ENCODE assay signal across 8 mouse cellular contexts in the genomic region with DNA sequence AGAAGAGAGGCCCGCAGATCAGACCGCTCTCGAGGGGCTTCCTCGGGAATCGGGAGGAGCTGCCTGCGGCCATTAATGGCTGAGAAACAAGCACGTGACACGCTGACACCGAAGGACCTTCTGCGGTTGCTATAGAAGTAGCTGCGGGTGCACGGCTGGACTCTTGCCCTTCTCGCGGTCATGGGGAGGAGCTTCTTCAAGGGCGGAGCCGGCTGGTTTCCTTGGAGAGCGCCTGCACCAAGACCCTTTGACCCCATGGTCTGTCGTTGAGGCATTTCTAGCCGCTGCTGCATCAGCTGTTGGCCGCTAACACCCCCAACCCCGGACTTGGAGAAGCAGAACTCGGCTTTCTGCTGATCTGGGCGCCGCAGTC. TPM values are rescaled to one million over a fixed set of nuclear protein-coding genes. Genes with fewer than 3 reads are reported as not detected.
DNase-seq lines count a peak whose midpoint lies in the region; ATAC-seq and TF ChIP-seq lines count a peak whose summit lies in the region.

Gene Stub1 (minus strand): TSS at position 114 of the 373 bp plus-strand sequence.

- H3K4me3 ChIP-seq in E14TG2a.4 (replicated peaks; ENCODE audit: low read length): peak within 1 kb of the TSS; percentile 95
- peak within 1 kb of the TSS; percentile 74 for H3K4me3 ChIP-seq in heart, embryonic 13.5 days
- peak within 1 kb of the TSS; percentile 82 for H3K4me3 ChIP-seq in kidney, embryonic 16.5 days (ENCODE audit: low read length)
- peak within 1 kb of the TSS; percentile 77 for H3K4me3 ChIP-seq in limb, embryonic 15.5 days
- H3K4me3 ChIP-seq in midbrain, embryonic 15.5 days: peak within 1 kb of the TSS; percentile 80

- peak within 1 kb of the TSS; percentile 99 for H3K4me2 ChIP-seq in heart, embryonic 13.5 days
- H3K4me2 ChIP-seq in kidney, embryonic 16.5 days (replicated peaks; ENCODE audit: low read depth, low read length): peak within 1 kb of the TSS; percentile 95
- peak within 1 kb of the TSS; percentile 86 for H3K4me2 ChIP-seq in limb, embryonic 15.5 days
- H3K4me2 ChIP-seq in midbrain, embryonic 15.5 days: peak within 1 kb of the TSS; percentile 95

- TF ChIP-seq CTCF in E14TG2a.4 (conservative IDR thresholded peaks at IDR 0.05; ENCODE audit: low read length): no peak

- peak in 1 of 2 experiments; percentile 62 for DNase-seq in adrenal gland, postnatal 4 days (ENCODE audit: low spot score in 2 of 2)
- peak; percentile 90 for DNase-seq in testis, postnatal 14 days (ENCODE audit: low spot score)

- WGBS in heart, embryonic 13.5 days: under 1% methylated on average over 24 of the region's 24 CpGs
- WGBS in kidney, embryonic 16.5 days: 0% methylated on average over 24 of the region's 24 CpGs
- under 1% methylated on average over 24 of the region's 24 CpGs for WGBS in limb, embryonic 15.5 days
- under 1% methylated on average over 24 of the region's 24 CpGs for WGBS in midbrain, embryonic 15.5 days

- H3K36me3 ChIP-seq in E14TG2a.4 (ENCODE audit: insufficient read depth, low read length): peaks cover 65% of the 10 kb centered on the region
- peaks cover 50% of the 10 kb centered on the region for H3K36me3 ChIP-seq in heart, embryonic 13.5 days
- peaks cover 24% of the 10 kb centered on the region for H3K36me3 ChIP-seq in kidney, embryonic 16.5 days (ENCODE audit: insufficient read depth, low read length)
- H3K36me3 ChIP-seq in limb, embryonic 15.5 days: peaks cover 32% of the 10 kb centered on the region
- 0 out of 2 replicates have a peak, but pooled peaks cover 19% of the 10 kb centered on the region for H3K36me3 ChIP-seq in midbrain, embryonic 15.5 days (replicated peaks)

- ATAC-seq in erythroid progenitor cell, adult 5-6 weeks (replicated peaks; ENCODE audit: low FRiP score, poor library complexity, severe bottlenecking): peak; percentile 54
- peak; percentile 64 for ATAC-seq in heart, embryonic 13.5 days (ENCODE audit: extremely low read depth, insufficient number of reproducible peaks, low FRiP score, low TSS enrichment)
- ATAC-seq in kidney, embryonic 16.5 days (ENCODE audit: low FRiP score, low TSS enrichment): peak; percentile 73
- peak; percentile 55 for ATAC-seq in limb, embryonic 15.5 days (ENCODE audit: insufficient number of reproducible peaks, low FRiP score, low TSS enrichment, low read depth)
- ATAC-seq in midbrain, embryonic 15.5 days (replicated peaks): peak; percentile 41

- H3K9ac ChIP-seq in heart, embryonic 13.5 days: peak within 1 kb of the TSS; percentile 92
- H3K9ac ChIP-seq in kidney, embryonic 16.5 days (replicated peaks; ENCODE audit: low read length): peak within 1 kb of the TSS; percentile 88
- H3K9ac ChIP-seq in limb, embryonic 15.5 days: peak within 1 kb of the TSS; percentile 81
- H3K9ac ChIP-seq in midbrain, embryonic 15.5 days: peak within 1 kb of the TSS; percentile 77

- H3K27me3 ChIP-seq in E14TG2a.4 (ENCODE audit: insufficient read depth, low read length): peaks cover 11% of the 10 kb centered on the region
- no peaks in the 10 kb centered on the region for H3K27me3 ChIP-seq in heart, embryonic 13.5 days (replicated peaks)
- H3K27me3 ChIP-seq in kidney, embryonic 16.5 days (ENCODE audit: insufficient read depth, low read length): no peaks in the 10 kb centered on the region
- no peaks in the 10 kb centered on the region for H3K27me3 ChIP-seq in limb, embryonic 15.5 days
- no peaks in the 10 kb centered on the region for H3K27me3 ChIP-seq in midbrain, embryonic 15.5 days (replicated peaks)

- peaks cover 83% of the 10 kb centered on the region for H3K4me1 ChIP-seq in E14TG2a.4 (replicated peaks; ENCODE audit: low read depth, low read length)
- H3K4me1 ChIP-seq in heart, embryonic 13.5 days: peaks cover 82% of the 10 kb centered on the region
- H3K4me1 ChIP-seq in kidney, embryonic 16.5 days (ENCODE audit: insufficient read depth, low read length): peaks cover 72% of the 10 kb centered on the region
- peaks cover 73% of the 10 kb centered on the region for H3K4me1 ChIP-seq in limb, embryonic 15.5 days
- H3K4me1 ChIP-seq in midbrain, embryonic 15.5 days: peaks cover 84% of the 10 kb centered on the region

- no peaks in the 10 kb centered on the region for H3K9me3 ChIP-seq in E14TG2a.4 (ENCODE audit: low read length)
- H3K9me3 ChIP-seq in heart, embryonic 13.5 days: no peaks in the 10 kb centered on the region
- H3K9me3 ChIP-seq in kidney, embryonic 16.5 days (ENCODE audit: low read length): no peaks in the 10 kb centered on the region
- H3K9me3 ChIP-seq in limb, embryonic 15.5 days: no peaks in the 10 kb centered on the region
- no peaks in the 10 kb centered on the region for H3K9me3 ChIP-seq in midbrain, embryonic 15.5 days

- H3K27ac ChIP-seq in heart, embryonic 13.5 days (replicated peaks): peak within 1 kb of the TSS; percentile 98
- H3K27ac ChIP-seq in kidney, embryonic 16.5 days (ENCODE audit: low read length): peak within 1 kb of the TSS; percentile 99
- H3K27ac ChIP-seq in limb, embryonic 15.5 days: peak within 1 kb of the TSS; percentile 97
- peak within 1 kb of the TSS; percentile 96 for H3K27ac ChIP-seq in midbrain, embryonic 15.5 days

RNA-seq across cellular contexts. Expression of gene Stub1, which starts in this region (rescaled TPM):
- total RNA-seq in adrenal gland, postnatal 4 days (2021): 100 to 1,000 TPM; 210 to 213 TPM
- 58.7 and 86.4 TPM in 2 replicates for total RNA-seq in erythroid progenitor cell, adult 5-6 weeks (2015; ENCODE audit: low replicate concordance)
- 47.1 and 58.4 TPM in 2 replicates for total RNA-seq in erythroid progenitor cell, adult 5-6 weeks (2017; ENCODE audit: low replicate concordance)
- polyA plus RNA-seq in heart, embryonic 13.5 days (2015; fragmentation: Nextera tagmentation; extraction: Ambion mirVana): 287 and 324 TPM in 2 replicates
- polyA plus RNA-seq in kidney, embryonic 16.5 days (2015; fragmentation: Nextera tagmentation; extraction: Ambion mirVana): 387 and 393 TPM in 2 replicates
- 346 and 387 TPM in 2 replicates for polyA plus RNA-seq in limb, embryonic 15.5 days (2015; fragmentation: Nextera tagmentation; extraction: Ambion mirVana)
- polyA plus RNA-seq in midbrain, embryonic 15.5 days (2015; fragmentation: Nextera tagmentation; extraction: Ambion mirVana): 373 and 381 TPM in 2 replicates
